Mouse (Mus musculus) liver, embryonic 18 days (tissue): ENCODE results near the gene Foxf2. TPM values are rescaled to one million over a fixed set of nuclear protein-coding genes. Genes with fewer than 3 reads are reported as not detected.

Experiments used
- polyA plus RNA-seq: library from polyadenylated mRNA; depleted of rRNA; stranded (reverse); fragments of >200 nt; gene quantifications from 2 replicates; pipeline ENCODE4 v1.2.3, GENCODE M21; 2012; rRNA removed

Gene Foxf2
- 0.01 TPM in 2 replicates for polyA plus RNA-seq

GRCm38 (mm10) chr13:31625333-31626101 lies at the start of gene Foxf2:
Gene Foxf2 (plus strand): TSS chr13:31625816.

Other genes with a start within 250 kb of the Foxf2 start
- 6.8 and 12.9 TPM in 2 replicates for gene Foxq1, start 69.7 kb upstream of the Foxf2 start, polyA plus RNA-seq
- 0.14 and 0.17 TPM in 2 replicates for gene A530084C06Rik, start 66.5 kb upstream of the Foxf2 start, polyA plus RNA-seq
- 0.01 and 0.02 TPM in 2 replicates for gene Foxc1, start 180.8 kb downstream of the Foxf2 start, polyA plus RNA-seq